Mouse (Mus musculus): ENCODE data around the gene Scrt2. TPM values are rescaled to one million over a fixed set of nuclear protein-coding genes. Genes with fewer than 3 reads are reported as not detected.

Scrt2 gene
- polyA plus RNA-seq, 1 experiment from 2014 or later, result not detected

DNA sequence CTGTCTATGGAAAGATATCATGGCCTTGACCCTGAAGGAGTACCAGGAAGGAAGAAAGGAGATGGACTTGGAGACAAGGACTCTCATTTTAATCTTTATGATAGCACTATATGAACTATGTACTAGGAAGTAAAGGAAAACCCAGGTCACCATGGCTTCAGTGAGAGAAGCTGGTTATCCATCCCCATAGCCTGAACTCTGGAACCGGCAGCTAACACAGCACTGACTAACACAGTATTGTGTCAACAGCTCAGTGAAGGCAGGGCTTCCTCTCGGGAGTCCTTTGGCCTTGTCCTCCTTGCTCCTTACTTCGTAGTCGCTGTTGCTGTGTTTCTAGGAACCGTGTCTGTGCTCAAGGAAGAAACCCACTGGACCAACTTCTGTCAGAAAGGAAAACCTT is 28.1 kb downstream of the Scrt2 start:
- no peaks in the 10 kb centered on the region for H3K27me3 ChIP-seq (ENCODE audit: insufficient read depth, low read length)
- no peak overlapping the region for H3K4me3 ChIP-seq (ENCODE audit: low read depth, low read length)
- H3K4me2 ChIP-seq, result no peak overlapping the region
- ATAC-seq (ENCODE audit: insufficient read depth), result no peak
- H3K9ac ChIP-seq, result no peak overlapping the region
- no peaks in the 10 kb centered on the region for H3K36me3 ChIP-seq (ENCODE audit: insufficient read depth)
- DNase-seq, result no peak
- H3K27ac ChIP-seq (ENCODE audit: low read depth), result no peak overlapping the region
- no peak for TF ChIP-seq CTCF (IDR thresholded peaks at IDR 0.05; ENCODE audit: low read depth)
- H3K9me3 ChIP-seq (ENCODE audit: low read depth, low read length), result no peaks in the 10 kb centered on the region
- WGBS, result 83% methylated on average over 5 of the region's 5 CpGs
- no peaks in the 10 kb centered on the region for H3K4me1 ChIP-seq (ENCODE audit: insufficient read depth)

DNA sequence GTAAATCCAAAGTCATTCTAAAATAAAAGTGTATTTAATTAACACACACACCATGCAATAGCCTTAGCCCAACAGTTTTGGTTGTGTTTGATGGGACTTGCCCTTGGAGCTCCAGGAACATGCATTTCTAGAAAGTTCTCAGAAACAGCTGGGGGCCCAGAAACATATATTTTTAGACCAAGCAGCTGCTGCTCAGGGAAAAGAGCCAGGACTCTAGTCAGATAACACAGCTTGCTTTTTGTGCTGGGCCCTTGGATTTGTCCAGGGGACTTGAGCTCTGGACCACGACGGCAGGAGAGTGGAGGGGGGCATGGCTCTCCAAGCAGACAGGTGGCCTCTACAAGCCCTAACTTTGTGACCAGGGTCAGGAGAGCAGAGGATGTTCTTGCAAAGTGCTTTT is 30.0 kb downstream of the Scrt2 start:
- TF ChIP-seq CTCF (IDR thresholded peaks at IDR 0.05; ENCODE audit: low read depth), result no peak
- no peak for ATAC-seq (ENCODE audit: insufficient read depth)
- H3K9ac ChIP-seq, result no peak overlapping the region
- peaks cover 7% of the 10 kb centered on the region for H3K27me3 ChIP-seq (ENCODE audit: insufficient read depth, low read length)
- no peak overlapping the region for H3K4me2 ChIP-seq
- H3K27ac ChIP-seq (ENCODE audit: low read depth), result no peak overlapping the region
- no peaks in the 10 kb centered on the region for H3K9me3 ChIP-seq (ENCODE audit: low read depth, low read length)
- 53% methylated on average over 2 of the region's 2 CpGs for WGBS
- H3K4me1 ChIP-seq (ENCODE audit: insufficient read depth), result no peaks in the 10 kb centered on the region
- DNase-seq, result no peak
- no peaks in the 10 kb centered on the region for H3K36me3 ChIP-seq (ENCODE audit: insufficient read depth)
- H3K4me3 ChIP-seq (ENCODE audit: low read depth, low read length), result no peak overlapping the region

DNA sequence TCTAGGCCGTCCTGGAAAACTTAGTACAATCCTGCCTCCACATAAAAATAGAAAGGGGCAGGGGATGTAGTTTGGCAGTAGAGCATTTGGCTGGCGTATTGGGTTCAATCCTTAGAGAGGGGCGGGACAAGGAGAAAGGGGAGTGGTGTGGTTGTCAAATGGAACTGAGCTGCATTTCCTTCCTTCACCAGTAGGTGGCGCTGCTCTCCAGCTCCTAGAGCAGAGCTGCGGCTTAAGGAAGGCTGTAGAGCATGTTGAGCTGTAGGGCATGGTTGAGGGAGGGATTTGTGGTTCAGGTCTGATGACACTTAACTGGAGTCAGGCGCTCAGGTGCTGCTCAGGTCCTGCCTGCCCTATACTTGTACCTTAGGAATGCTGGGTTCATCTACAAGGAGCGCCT is 30.6 kb downstream of the Scrt2 start:
- no peak overlapping the region for H3K9ac ChIP-seq
- H3K27me3 ChIP-seq (ENCODE audit: insufficient read depth, low read length), result peaks cover 7% of the 10 kb centered on the region
- TF ChIP-seq CTCF (IDR thresholded peaks at IDR 0.05; ENCODE audit: low read depth), result peak; percentile 100
- no peaks in the 10 kb centered on the region for H3K36me3 ChIP-seq (ENCODE audit: insufficient read depth)
- no peak overlapping the region for H3K27ac ChIP-seq (ENCODE audit: low read depth)
- no peak overlapping the region for H3K4me3 ChIP-seq (ENCODE audit: low read depth, low read length)
- H3K4me2 ChIP-seq, result no peak overlapping the region
- no peaks in the 10 kb centered on the region for H3K9me3 ChIP-seq (ENCODE audit: low read depth, low read length)
- ATAC-seq (ENCODE audit: insufficient read depth) (peak; percentile 89), DNase-seq (peak; percentile 98)
- WGBS, result 7% methylated on average over 7 of the region's 7 CpGs
- no peaks in the 10 kb centered on the region for H3K4me1 ChIP-seq (ENCODE audit: insufficient read depth)

DNA sequence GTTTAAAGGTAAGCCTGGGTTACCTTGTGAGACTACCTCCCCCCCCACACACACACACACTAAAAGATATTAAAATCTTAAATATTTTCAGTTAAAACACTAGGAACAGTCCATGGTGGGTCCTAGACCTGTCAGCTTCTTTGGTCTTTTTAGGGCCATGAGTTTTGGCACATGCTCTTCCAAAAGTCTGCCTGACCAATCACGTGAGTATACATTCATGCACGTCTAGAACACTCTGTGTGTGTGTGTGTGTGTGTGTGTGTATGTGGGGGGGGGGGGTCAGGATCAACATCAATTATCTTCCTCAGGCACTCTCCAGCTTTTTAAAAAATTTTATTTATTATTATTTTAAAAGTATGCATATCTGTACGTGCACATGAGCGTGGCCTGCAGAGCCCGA is 31.2 kb downstream of the Scrt2 start:
- no peaks in the 10 kb centered on the region for H3K9me3 ChIP-seq (ENCODE audit: low read depth, low read length)
- no peak for DNase-seq
- H3K27me3 ChIP-seq (ENCODE audit: insufficient read depth, low read length), result peaks cover 7% of the 10 kb centered on the region
- no peaks in the 10 kb centered on the region for H3K4me1 ChIP-seq (ENCODE audit: insufficient read depth)
- no peak for TF ChIP-seq CTCF (IDR thresholded peaks at IDR 0.05; ENCODE audit: low read depth)
- no peak overlapping the region for H3K27ac ChIP-seq (ENCODE audit: low read depth)
- H3K4me3 ChIP-seq (ENCODE audit: low read depth, low read length), result no peak overlapping the region
- no peak for ATAC-seq (ENCODE audit: insufficient read depth)
- 75% methylated on average over 5 of the region's 5 CpGs for WGBS
- H3K9ac ChIP-seq, result no peak overlapping the region
- no peaks in the 10 kb centered on the region for H3K36me3 ChIP-seq (ENCODE audit: insufficient read depth)
- no peak overlapping the region for H3K4me2 ChIP-seq

DNA sequence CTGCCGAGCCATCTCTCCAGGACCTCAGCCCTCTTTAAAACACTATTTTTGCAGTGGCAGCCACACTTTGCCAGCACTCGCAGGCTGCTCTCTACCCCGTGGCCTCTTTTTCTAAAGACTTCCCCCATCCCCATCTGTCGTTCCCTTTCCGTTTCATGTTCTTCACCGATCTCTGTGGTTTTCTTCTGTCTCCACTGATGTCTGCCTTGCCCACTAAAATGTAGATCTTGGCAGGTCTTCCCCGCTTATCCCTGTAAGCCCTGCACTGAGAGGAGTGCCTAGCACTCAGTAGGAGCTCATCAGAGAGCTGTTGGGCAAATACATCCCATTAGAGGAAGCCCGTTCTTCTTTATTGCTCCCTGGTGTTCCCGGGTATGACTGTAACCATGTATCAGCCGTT is 31.6 kb downstream of the Scrt2 start:
- peaks cover 7% of the 10 kb centered on the region for H3K27me3 ChIP-seq (ENCODE audit: insufficient read depth, low read length)
- DNase-seq (no peak), ATAC-seq (ENCODE audit: insufficient read depth) (no peak)
- 67% methylated on average over 10 of the region's 10 CpGs for WGBS
- H3K9me3 ChIP-seq (ENCODE audit: low read depth, low read length), result no peaks in the 10 kb centered on the region
- no peak overlapping the region for H3K4me2 ChIP-seq
- H3K4me1 ChIP-seq (ENCODE audit: insufficient read depth), result no peaks in the 10 kb centered on the region
- H3K36me3 ChIP-seq (ENCODE audit: insufficient read depth), result no peaks in the 10 kb centered on the region
- TF ChIP-seq CTCF (IDR thresholded peaks at IDR 0.05; ENCODE audit: low read depth), result no peak
- no peak overlapping the region for H3K4me3 ChIP-seq (ENCODE audit: low read depth, low read length)
- H3K27ac ChIP-seq (ENCODE audit: low read depth), result no peak overlapping the region
- no peak overlapping the region for H3K9ac ChIP-seq

DNA sequence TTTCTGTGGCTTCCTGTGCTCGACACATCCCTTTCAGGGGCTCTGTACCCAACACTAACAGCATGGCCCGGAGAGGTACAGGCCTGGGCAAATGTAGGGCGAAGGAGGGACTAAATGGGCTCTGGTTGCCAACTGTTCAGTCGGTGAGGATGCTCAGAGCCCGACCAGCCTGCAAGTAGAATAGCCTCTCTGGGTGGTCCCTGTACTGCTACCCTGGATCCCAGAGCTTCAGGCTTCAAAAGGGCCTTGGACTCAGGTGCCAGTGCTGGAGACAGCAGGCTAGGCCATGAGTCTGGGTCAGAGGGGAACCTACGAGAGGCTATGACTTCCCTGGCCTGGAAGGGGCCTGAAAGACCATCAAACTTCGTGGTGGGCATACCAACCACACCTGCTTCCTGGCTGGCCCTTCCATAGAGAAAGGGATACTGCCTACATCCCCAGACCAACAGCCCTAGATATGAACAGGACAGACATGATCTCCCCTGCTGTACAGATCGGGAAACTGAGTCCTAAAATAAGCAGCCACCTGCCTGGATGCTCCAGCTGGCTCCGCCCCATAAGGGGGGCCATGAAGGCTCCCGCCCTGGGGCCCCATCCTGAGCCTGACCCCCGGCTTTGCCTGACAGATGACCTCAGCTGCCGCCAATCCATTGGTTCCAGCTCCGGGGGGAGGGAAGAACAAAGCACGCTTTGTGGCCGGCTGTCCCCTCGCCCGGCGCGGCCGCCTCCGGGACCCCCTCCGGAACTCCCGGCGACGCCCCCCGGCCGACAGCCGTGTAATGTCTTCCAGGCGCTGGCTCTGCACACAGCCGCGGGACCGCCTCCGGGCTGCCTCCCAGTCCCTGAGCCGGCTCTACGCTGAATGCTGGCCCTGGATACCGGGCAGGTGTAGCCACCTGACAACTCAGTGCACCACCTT is 33.0 kb downstream of the Scrt2 start:
- peaks cover 7% of the 10 kb centered on the region for H3K27me3 ChIP-seq (ENCODE audit: insufficient read depth, low read length)
- 15% methylated on average over 34 of the region's 36 CpGs for WGBS
- peak; percentile 45; the same call in 1 of the 2 replicates for ATAC-seq (ENCODE audit: insufficient read depth)
- H3K27ac ChIP-seq (ENCODE audit: low read depth), result no peak overlapping the region
- no peak overlapping the region for H3K4me3 ChIP-seq (ENCODE audit: low read depth, low read length)
- no peaks in the 10 kb centered on the region for H3K4me1 ChIP-seq (ENCODE audit: insufficient read depth)
- no peak for TF ChIP-seq CTCF (IDR thresholded peaks at IDR 0.05; ENCODE audit: low read depth)
- H3K36me3 ChIP-seq (ENCODE audit: insufficient read depth), result no peaks in the 10 kb centered on the region
- H3K9me3 ChIP-seq (ENCODE audit: low read depth, low read length), result no peaks in the 10 kb centered on the region
- H3K4me2 ChIP-seq, result peak overlapping the region; percentile 53
- DNase-seq, result peak; percentile 40
- no peak overlapping the region for H3K9ac ChIP-seq

DNA sequence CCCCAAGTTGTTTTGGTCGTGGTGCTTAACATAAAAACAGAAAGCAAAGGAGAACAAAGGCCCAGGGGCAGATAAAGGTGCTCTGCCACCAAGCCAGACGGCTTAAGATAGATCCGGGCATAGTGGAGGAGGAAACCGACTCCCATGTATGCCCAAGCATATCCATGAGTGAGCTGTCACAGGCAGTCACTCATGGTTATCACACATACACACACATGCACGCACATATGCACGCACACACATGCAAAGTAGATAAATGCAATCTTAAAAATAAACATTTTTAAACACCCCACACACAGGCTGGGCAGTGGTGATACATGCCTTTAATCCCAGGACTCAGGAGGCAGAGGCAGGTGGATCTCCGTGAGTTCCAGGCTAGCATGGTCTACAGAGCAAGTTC is 36.4 kb downstream of the Scrt2 start:
- DNase-seq (no peak), ATAC-seq (ENCODE audit: insufficient read depth) (no peak)
- Histone ChIP-seq H3K9ac (no peak overlapping the region), H3K27ac (ENCODE audit: low read depth) (no peak overlapping the region), H3K4me2 (no peak overlapping the region), H3K9me3 (ENCODE audit: low read depth, low read length) (no peaks in the 10 kb centered on the region), H3K36me3 (ENCODE audit: insufficient read depth) (no peaks in the 10 kb centered on the region), H3K4me1 (ENCODE audit: insufficient read depth) (no peaks in the 10 kb centered on the region), H3K27me3 (ENCODE audit: insufficient read depth, low read length) (peaks cover 7% of the 10 kb centered on the region), H3K4me3 (ENCODE audit: low read depth, low read length) (no peak overlapping the region)
- no peak for TF ChIP-seq CTCF (IDR thresholded peaks at IDR 0.05; ENCODE audit: low read depth)
- 79% methylated on average over 7 of the region's 7 CpGs for WGBS
